Mouse (Mus musculus) midbrain, embryonic 12.5 days (tissue): ENCODE data around the gene Rcn1. TPM values are rescaled to one million over a fixed set of nuclear protein-coding genes. Genes with fewer than 3 reads are reported as not detected.

Source experiments
- polyA plus RNA-seq: library from polyadenylated mRNA; unstranded; fragments of >200 nt; fragmentation: Nextera tagmentation; extraction: Ambion mirVana; gene quantifications from 2 replicates; pipeline ENCODE4 v1.2.1, GENCODE M21; 2016

Gene Rcn1
- polyA plus RNA-seq, 1 experiment from 2014 or later, result 95.7 TPM

Other genes starting within 250 kb of the Rcn1 start
- 0.11 TPM in 1 of 2 replicates, not detected in the other for gene Them7, start 175.0 kb downstream of the Rcn1 start, polyA plus RNA-seq